Mouse (Mus musculus) splenic B cell, adult 2 months (primary cell): ENCODE data around the gene Gdf7.
A peak's percentile ranks its signal among the peaks of the same experiment; 100 is the strongest.

Experiments used
- DNase-seq: peaks from one replicate; pipeline ENCODE4 v3.0.0-alpha.2; 2011; ENCODE audit warnings: low read depth, low spot score
- H3K27me3 ChIP-seq: 2 replicates; pipeline ENCODE4 v1.6.1; 2012; ENCODE audit warnings: mild to moderate bottlenecking, low read length, moderate library complexity, mixed read lengths; ENCODE audit not compliant: control insufficient read depth, poor library complexity, insufficient read depth, severe bottlenecking
- H3K36me3 ChIP-seq: 2 replicates; pipeline ENCODE4 v1.6.1; 2012; ENCODE audit warnings: mild to moderate bottlenecking, low read length, moderate library complexity, mixed read lengths; ENCODE audit not compliant: control insufficient read depth, poor library complexity, insufficient read depth, severe bottlenecking

Gene Gdf7

DNA sequence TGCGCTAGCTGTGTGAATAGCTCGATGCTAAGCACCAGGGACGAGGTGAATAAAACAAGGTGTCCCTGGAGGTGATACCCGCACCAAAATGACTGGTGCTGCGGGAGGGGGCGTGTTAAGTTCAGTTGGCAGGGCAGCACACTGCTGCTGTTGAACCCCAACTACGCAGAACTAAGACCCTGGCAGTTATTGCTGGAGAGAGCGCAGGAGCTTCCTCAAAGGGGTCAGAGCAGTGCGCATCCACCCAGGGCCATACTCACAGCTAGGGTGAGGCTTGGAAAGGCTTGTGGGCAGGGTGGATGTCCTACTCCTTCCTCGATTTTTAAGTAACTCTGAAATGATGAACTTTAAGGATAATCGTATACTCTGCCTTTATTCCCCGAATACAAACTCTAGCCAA, 12.0 kb upstream of the Gdf7 start:
- no peak for DNase-seq
- Histone ChIP-seq H3K36me3 (no peaks in the 10 kb centered on the region), H3K27me3 (no peaks in the 10 kb centered on the region)

DNA sequence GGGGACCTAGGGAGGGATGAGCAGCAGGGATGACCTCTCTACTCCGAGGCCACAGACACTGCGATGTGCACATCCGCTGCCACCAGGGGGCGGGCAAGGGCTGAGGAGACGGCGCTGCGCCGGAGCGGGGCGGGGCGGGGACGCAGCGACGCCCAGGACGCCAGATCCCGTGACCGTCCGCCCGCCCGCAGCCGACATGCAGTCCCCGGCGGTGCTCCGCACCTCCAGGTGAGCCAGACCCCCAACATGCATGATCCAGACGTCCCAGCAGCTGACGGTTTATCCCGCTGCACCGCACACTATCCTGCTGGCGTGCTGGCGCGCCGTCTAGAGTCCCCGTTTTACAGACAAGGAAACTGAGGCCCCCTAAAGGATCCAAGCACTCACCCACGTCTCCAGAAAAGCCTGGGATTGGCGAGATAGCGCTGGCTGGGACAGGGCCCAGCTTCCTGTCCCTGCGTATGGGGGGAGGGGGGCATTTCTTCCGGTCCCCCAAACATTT, 11.6 kb upstream of the Gdf7 start, which contains the start of gene Hs1bp3:
Hs1bp3 (plus strand) TSS at position 163 of the 502 bp plus-strand sequence.
- H3K36me3 ChIP-seq, result no peaks in the 10 kb centered on the region
- peak; percentile 93 for DNase-seq
- no peaks in the 10 kb centered on the region for H3K27me3 ChIP-seq

DNA sequence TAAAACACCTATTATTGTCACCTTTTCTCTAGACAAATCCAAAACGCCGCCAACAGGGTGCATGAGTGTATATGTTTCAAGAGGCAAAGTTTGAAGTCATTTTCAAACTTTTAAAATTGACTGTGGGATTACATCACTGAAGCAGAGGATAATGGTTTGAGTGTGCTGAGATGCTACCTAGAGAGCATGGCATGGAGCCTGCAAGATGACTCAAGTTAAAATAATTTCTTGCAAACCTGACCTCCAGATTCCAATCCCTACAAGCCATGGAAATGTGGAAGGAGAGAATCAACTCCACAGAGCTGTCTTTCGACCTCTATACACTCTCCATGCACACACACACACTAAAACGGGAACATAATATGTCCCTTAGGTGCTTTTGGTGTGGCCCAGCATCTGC, 10.5 kb upstream of the Gdf7 start:
- DNase-seq, result no peak
- no peaks in the 10 kb centered on the region for H3K27me3 ChIP-seq
- H3K36me3 ChIP-seq, result no peaks in the 10 kb centered on the region

DNA sequence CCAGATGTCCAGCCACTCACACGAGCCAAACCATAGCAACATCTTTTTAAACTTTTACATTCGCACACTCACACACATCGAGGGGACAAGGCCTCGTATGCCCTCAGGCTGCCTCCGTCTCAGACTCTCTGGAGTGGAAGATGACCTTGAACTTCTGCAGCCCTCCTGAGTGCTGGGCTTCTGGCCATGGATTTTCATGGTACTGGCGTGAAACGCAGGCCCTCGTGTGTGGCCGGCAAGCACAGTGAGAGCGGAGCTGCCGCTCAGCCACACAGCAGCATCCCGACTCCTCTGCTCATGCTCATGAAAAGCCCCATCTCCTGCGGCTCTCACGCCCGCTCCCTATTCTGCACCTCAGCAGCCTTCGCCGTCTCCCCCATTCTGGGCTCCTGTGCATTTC, 9.2 kb upstream of the Gdf7 start:
- no peak for DNase-seq
- Histone ChIP-seq H3K36me3 (no peaks in the 10 kb centered on the region), H3K27me3 (no peaks in the 10 kb centered on the region)

DNA sequence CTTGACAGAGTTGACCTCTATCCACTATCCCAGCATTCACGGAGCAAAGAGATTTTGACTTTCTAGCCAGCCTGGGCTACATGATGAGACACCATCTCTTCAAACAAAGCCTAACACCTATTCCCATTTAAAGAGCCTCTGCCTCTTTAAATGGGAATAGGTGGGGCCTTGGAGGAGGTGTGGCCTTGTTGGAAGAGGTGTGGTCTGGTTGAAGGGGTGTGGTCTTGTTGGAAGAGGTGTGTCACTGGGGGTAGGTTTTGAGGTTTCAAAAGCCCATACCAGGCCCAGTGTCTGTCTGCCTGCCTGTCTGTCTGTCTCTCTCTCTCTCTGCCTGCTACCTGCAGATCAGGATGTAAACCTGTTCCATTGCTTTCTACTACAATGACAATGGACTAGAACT, 5.2 kb upstream of the Gdf7 start:
- Histone ChIP-seq H3K36me3 (no peaks in the 10 kb centered on the region), H3K27me3 (peaks cover 2% of the 10 kb centered on the region)
- peak; percentile 60 for DNase-seq

DNA sequence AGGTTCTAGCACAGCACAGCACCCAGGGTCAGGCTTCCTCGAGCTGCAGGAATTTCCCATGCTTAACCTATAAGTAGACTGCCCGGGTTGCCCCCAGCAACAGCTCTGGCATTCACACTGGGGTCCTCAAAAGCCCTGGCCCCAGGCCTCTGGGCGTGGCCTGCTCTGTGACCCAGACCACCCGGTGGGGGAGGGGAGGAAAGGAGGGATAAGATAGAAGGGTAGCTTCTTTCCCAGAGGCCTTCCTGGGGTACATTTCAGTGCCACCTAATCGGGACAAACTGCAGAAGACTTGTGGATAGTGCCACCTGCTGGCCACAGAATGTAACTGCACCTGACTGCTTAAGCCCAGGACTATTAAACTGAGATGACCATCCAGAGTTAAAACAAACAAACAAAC, 4.7 kb upstream of the Gdf7 start:
- H3K27me3 ChIP-seq, result peaks cover 2% of the 10 kb centered on the region
- H3K36me3 ChIP-seq, result no peaks in the 10 kb centered on the region
- DNase-seq, result peak; percentile 74

DNA sequence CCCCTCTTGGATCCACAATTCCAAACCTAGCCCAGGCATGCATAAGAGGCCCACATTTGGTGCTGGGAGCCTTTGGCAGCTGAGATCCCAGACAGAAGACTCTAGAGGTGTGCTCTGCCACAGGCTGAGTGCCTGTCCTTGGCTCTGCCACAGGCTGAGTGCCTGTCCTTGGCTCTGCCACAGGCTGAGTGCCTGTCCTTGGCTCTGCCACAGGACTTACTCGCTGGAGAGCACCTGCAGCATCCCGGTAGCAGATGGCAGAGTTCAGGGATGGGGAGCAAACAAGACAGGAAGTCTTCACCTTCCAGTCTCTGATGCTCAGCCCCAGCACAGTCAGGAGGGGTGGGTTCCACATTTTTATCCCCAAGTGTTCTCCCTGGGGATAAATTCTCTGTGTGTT, 3.5 kb upstream of the Gdf7 start:
- DNase-seq, result no peak
- peaks cover 2% of the 10 kb centered on the region for H3K27me3 ChIP-seq
- no peaks in the 10 kb centered on the region for H3K36me3 ChIP-seq

DNA sequence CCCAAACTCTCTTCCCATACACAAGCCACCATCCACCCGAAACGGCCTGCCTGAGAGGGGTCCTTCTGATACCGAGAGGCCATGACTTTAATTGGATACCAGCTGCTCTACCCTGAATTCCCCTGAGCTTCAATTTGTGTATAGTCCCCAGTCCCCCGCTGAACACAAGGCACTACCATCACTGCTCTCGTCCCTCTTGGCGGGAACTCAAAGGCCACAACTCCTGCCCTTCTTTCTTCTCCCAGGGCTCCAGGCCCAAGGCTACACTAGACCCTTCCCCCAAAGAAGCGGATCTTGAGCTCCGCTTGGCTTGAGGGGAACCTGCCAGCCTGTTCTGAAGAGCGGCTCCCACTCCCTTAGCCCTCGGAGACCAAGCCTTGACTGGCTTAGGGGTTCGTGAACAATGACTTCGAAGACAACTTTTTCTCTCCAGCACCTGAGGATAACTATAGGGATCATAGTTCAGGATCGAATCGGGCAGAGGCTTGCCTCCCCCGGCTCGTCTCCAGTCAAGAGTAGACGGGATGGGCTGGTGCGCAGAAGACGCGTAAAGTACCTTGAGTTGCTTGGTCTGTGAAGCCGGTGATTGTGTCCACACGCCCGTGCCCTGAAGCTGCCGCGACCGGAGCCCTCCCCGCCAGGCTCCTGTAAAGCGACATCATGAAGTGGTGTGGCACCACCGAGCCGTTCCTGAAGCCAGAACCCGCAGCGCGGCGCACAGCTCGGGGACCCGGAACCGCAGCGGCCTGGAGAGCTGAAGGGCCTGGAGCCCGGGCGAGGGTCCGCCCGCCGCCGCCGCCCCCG, 541 bp downstream of the Gdf7 start:
- H3K36me3 ChIP-seq, result no peaks in the 10 kb centered on the region
- DNase-seq, result no peak
- H3K27me3 ChIP-seq, result peaks cover 2% of the 10 kb centered on the region

DNA sequence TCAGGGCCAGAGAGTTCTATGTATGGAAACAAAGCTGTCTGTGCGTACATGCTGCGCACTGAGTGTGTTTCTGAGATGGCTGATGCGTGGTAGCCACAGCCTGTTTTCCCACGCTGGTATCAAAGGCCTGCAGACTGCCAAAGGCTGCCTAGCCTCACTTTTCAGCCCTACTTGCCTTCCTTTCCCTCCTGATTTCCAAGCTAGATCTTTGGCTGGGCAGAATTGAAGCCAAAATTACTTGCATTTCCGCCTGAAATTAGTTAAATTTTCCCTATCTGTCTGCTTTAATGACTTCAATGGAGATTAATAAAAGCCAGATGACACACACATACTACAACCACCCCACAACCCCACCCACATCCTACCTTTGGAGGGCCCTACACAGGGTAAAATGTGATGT, 1.2 kb downstream of the Gdf7 start:
- H3K27me3 ChIP-seq, result peaks cover 2% of the 10 kb centered on the region
- no peaks in the 10 kb centered on the region for H3K36me3 ChIP-seq
- DNase-seq, result no peak

DNA sequence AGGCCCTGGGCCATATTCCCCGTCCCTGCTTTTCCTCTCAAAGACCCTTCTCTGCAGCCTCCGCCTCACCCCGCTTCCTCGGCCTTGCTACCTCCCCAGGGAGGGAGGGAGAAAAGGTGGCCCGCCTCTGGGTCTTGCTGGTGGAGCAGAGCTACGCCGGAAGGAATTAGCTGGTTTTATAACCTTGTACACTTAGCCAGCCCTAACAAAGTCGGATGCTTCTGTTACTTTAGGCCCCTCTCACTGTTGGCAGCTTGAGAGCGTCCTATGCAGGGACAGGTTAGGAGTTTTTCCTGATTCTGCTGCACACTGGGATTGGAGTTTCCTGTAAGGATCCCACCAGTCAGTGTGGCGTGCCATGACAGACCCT, 1.7 kb downstream of the Gdf7 start:
- no peak for DNase-seq
- Histone ChIP-seq H3K27me3 (peaks cover 2% of the 10 kb centered on the region), H3K36me3 (no peaks in the 10 kb centered on the region)

DNA sequence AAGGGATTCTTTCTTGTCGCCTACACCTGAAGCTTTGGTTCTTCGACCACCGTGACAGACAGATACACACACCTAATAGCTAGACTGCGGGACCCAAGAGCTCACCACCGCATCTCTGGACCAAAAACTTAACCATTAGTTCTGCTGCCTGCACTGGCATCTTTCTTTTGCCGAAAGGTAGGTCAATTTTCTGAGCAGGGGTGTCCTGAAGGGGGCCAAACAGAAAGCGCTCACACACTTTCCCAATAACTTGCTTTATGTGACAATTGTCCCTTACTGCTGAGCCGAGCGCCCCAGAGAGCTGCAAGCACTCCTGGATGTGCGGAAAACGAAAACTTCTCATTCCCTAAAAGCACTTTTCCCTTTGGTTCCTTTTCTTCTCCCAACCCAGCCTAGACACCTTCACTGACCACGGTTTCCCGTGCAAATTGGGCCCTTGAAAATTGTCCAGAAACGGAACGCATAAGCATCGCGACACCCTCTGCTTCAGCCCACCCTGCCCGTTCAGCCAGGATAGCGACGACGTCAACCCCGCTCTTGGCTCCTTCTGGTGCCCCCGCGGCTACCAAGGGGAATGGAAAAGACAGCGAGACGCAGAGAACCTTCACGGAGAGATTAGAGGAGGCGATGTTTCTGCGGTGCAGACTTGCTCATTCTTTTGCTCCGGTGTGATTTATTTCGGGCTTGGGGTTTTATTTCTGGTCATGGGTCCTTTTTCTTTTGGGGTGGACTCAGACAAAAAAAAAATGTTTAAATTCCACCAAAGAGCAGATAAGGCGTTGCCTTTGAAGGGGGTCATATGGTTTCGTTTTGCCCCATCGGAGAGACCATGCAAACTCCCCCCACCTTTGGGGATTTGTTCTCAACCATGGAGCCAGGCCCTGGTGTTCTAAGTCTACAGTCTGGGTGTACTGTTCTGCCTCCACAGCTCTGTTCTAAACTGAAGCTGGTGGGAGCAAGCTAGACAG, 2.3 kb downstream of the Gdf7 start:
- Histone ChIP-seq H3K27me3 (peaks cover 2% of the 10 kb centered on the region), H3K36me3 (no peaks in the 10 kb centered on the region)
- DNase-seq, result no peak

DNA sequence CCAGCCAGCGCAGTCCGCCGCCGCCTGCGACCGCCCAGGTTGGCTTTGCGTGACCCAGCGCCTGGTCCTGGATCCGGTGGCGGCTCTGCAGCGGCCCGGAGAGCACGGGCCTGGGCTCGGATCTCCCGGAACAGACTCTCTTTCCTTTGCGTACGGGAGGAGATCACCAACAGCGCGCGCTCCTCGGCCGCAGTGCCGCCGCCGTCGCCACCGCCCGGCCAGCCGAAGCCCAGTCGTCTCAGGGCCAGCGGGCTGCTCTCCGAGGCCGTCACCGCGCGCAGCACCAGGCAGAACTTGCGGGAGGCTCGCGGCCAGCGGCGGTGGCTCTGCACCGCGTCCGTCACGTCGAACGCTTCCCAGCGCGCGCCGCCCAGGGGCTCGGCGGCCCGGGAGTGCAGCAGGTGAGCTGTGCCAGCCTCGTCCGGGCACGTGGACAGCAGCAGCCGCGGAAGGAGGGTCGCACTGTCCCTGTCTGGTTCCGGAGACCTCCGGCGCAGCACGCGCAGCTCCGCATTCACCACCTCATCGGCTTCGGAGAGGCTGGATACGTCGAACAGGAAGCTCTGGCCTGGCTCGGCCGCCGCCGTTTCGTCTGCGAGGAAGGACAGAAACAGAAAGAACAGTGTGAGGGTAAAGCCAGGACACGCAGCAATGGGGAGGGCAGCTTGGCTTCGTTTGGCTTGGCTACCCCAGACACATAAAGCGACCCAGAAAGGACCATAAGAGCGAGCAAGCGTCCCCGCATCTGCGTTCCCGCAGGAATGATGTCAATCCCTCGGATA, 3.2 kb downstream of the Gdf7 start:
- no peaks in the 10 kb centered on the region for H3K36me3 ChIP-seq
- peaks cover 2% of the 10 kb centered on the region for H3K27me3 ChIP-seq

DNA sequence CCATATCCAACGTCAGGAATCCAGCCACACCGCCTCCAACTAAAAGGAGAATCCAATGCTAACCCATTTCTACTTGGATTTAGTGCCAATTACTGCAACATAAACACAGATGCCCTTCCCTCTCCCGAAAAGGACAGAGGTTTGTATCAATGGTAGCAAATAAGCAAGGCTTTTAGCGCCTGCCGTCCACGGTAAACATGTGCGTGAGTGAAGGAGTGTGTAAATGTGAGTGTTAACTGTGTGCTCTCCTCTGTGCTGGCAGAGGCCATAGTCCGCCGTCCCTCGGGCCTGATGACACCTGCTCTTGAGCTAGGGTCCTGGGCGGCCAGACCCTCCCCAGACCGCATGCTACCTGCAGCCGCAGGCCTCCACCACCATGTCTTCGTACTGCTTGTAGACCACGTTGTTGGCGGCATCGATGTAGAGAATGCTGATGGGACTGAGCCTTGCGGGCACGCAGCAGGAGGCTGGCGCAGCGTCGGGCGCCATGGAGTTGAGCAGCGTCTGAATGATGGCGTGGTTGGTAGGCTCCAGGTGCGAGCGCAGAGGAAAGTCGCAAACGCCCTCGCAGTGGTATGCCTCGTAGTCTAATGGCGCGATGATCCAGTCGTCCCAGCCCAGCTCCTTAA, 4.1 kb downstream of the Gdf7 start:
- Histone ChIP-seq H3K27me3 (peaks cover 2% of the 10 kb centered on the region), H3K36me3 (no peaks in the 10 kb centered on the region)
- DNase-seq, result no peak

More for the DNA sequence above, 3.2 kb downstream of the Gdf7 start:
- DNase-seq, result no peak

DNA sequence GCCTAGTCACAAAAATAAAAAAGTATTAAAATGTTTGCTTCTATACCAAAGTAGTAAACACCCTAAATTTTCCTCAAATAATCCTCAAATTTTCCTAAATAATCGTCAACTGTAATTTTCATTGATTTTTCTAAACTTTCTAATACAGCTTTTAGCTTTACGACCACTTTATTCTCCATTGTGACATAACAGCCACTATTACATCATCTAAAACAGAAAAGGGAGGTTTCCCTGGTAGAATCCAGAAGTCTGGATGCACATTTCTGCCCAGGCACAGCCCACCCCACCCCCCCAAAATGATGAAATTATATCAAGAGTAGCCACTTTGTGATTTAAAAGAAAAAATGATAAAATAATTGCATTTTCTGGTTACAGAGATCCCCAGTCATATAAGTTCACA, 5.6 kb downstream of the Gdf7 start:
- DNase-seq, result no peak

More for the DNA sequence above, 5.6 kb downstream of the Gdf7 start:
- Histone ChIP-seq H3K36me3 (no peaks in the 10 kb centered on the region), H3K27me3 (no peaks in the 10 kb centered on the region; the same call in none of the 2 replicates)
